Mouse (Mus musculus) 3T3-L1 (cell line): ENCODE measurements around the gene Csnk2a1.
"Not testable (repeated sequence)": the region's sequence is repeated elsewhere in the genome, so short reads cannot be mapped to it uniquely, and the experiment has no call there.

Source experiments
- DNase-seq: peaks from one replicate; pipeline ENCODE4 v3.0.0-alpha.2; 2015; ENCODE audit warnings: low read depth, low spot score

The Csnk2a1 gene

DNA sequence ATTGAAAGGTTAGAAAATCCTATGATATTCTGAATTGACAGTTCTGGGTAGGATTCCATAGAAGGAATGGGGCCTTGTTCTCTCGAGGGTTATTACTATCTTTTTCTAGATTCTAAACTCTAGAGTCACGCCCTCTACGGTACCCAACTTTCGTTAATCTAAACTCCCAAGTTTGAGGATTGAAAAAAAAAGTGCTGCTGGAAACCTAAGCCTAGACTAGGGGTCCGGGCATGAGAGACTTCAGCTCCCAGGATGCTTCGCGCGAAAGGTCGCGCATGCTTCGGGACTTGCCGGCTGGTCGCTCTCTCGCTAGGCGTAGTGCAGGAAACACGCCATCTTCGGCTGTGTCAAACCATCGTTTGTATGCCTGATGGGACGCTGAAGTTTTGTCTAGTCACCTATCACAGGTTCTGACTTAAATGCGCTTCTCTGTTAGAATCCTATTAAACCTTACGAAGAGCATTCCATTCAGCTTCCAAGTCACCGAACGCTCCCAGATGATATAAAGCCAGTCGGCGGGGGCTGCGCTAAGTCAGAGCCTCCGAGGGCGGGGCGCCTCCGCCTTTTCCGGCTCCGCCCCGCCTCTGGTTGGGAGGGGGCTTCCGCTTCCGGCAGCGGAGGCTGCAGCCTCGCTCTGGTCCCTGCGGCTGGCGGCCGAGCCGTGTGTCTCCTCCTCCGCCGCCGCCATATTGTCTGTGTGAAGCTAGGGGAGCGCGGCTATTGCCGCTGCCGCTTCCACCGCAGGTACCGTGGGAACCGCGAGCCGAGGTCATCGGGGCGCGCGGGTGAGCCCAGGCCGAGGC, at the start of gene Csnk2a1:
Csnk2a1 (plus strand) TSS at position 592 of the 803 bp plus-strand sequence.
- peak; percentile 94 for DNase-seq

DNA sequence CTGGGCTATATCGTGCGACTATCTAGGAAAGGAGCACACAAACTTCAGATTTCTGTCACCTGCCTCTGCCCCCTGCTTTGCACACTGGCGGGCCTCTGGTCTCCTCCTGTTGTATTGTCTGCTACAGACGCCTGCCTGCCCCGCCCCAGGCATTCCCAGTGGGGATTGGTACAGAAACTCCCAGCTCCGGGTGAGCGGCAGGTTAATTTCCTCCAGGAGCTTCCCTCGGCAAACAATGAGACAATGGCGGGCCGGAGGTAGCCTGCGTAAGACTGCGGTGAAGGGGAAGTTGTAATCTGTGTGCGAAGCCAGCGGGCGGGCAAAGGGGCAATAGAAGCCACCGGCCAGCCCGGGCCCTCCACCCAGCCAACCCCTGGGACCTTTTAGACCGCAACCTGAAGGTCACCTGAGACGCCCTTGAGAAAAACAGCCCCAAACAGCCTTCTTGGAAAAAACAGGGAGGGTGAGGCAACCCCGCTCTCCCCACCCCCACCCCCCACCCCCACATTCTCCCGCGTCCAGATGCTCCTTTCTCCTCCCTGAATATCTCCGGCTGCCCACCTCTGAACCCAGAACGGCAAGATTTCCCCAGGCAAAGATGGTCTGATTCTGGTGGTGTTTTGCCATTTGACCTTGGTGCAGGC, 49.4 kb upstream of the Csnk2a1 start:
- DNase-seq: no peak

GRCm38 (mm10) chr2:152177806-152178170, 48.9 kb upstream of the Csnk2a1 start:
- DNase-seq: no peak

DNA sequence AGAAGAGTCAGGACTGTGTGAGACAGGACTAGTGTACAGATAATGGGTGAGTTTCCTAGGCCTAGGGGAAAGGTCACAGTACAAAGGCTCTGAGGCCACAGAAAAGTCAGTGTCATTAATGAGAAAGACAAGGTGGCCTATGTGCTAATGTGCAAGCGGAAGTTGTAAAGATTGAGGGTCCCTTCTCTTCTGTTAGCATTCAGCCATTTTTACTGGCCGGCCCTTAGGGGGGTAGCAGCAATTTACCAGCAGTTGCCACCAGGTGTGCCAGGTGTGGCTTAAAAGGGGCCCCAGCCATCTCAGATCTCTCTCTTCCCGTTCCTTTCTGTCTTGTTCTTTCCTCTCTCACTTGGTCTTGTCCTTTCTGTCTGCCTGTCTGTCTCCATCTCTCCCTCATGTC, 48.3 kb upstream of the Csnk2a1 start:
- DNase-seq: no peak

- DNase-seq: no peak
Measured at GRCm38 (mm10) chr2:152179301-152179700, 47.3 kb upstream of the Csnk2a1 start.

DNA sequence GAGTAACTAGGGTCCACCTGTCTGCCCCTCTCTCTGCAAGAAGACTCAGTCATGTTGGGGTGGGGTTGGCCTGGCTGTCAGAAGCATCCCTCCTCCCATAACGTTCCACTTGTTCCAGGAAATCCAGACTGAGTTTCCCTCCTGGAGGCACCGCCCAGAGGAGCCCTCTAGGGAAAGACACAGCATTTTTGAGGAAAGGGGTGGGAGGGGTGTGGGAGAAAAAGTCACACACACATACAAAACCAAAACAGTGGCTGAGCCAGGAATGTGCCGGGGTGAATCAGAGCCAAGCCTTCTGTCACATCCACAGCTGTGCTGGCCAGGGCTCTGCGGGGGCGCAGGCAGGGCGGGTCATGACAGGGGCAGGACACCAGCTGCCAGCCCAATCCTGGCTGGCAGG, 46.3 kb upstream of the Csnk2a1 start:
- peak; percentile 80 for DNase-seq

DNA sequence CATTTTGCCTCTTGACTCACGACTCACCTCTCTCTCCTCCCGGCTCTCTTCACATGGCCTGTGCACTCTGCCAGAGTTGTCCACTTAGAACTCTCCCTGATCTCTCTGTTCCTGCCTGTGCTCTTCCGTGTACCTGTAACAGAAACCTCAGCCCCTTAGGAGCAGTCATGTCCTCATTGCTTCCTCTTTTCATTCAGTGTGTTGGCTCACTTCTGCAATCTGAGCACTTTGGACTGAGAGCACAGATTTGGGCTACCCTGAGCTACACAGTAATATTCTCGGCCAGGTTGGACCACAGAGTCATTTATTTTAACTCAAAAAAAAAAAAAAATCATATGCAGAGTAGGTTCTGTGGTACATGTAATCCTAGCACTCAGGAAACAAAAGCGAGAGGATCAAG, 39.5 kb upstream of the Csnk2a1 start:
- no peak for DNase-seq

DNA sequence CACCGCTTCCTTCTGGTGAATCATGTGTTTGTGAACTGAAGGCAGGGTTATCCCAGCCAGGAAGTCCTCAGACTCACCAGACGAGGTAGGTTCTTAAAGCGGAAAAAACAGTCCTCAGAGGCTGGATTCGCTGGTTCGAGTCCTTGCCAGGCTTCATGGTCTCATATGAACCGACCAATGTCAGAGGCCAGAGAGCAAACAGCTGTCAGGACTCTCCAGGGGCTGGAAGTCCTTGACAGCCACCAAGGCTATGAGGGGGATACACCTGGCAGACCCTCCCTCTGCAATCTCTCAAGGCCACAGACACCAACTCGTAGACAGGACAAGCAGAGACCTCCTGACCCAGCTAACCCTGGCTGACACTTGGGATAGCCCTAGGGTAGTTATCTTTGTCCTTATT, 37.4 kb upstream of the Csnk2a1 start:
- no peak for DNase-seq

DNA sequence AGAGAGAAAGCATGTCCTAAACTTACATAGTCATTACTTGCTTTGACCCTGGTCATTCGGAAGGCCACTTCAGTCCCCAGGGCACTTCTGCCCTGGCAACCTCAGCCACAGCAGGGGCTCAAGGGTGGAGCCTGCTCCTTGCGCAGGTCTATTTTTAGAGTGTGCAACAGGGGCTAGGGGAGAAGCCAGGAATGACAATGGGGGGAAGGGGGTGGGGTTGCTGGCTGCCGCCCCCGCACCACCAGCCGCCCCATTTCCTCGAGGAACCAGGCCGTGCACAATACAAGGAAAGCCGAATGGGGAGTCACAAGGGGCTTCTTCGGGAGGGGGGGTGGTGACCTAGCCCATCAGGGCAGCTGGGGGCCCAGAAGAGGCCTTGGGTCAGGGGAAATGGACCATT, 37.0 kb upstream of the Csnk2a1 start:
- DNase-seq: no peak

DNA sequence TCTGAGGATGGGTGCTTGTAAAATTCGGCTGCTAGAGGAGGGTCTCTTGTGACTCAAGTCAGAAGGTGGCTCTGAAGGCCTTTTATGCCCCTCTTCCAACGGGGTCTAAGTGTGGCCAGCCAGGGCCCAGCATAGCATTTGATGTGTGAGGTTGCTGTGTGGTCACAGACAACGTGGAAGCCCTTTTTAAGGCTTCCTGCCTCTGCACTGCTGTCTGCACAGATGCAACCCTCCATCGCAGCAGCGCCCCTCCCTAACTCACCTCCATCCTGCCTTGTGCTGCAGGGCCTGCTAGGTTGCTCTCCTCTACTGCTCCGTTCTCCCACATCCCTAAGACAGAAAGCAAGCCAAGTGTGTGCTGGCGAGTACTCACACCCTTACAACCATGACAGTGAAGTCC, 36.5 kb upstream of the Csnk2a1 start:
- no peak for DNase-seq

DNA sequence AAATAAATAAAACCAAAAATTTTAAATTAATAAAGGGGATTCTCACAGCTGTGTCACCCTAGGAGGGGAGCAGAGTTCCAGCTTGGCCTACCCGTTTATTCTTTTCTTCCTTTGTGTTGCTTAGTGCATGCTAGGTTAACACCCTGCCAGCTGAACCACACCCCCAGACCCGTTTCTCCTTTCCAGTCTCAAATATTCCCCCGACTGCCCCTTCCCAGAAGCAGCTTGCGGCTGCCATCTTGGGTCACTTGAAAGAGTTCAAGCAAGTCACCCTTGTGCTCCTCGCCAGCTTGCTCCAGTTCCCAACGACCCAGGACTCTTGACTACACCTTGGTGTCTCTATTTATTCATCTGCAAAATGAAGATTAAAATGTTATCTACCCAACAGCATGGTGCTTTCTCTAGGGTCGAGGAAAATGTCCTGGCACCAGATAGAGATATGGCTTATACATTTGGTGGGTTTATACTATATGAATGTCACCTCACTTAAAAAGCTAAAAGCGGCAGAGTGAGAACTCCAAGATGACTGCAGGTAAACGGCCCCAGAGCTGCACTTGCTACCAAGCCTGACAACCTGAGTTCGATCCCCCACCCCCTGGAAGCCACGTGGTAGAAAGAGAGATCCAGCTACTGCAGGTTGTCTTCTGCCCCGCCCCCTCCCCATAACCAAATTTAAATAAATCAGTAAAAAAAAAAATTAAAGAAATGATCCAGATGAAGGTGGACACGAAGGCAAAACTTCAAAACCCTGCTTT, 33.9 kb upstream of the Csnk2a1 start:
- DNase-seq: no peak

DNA sequence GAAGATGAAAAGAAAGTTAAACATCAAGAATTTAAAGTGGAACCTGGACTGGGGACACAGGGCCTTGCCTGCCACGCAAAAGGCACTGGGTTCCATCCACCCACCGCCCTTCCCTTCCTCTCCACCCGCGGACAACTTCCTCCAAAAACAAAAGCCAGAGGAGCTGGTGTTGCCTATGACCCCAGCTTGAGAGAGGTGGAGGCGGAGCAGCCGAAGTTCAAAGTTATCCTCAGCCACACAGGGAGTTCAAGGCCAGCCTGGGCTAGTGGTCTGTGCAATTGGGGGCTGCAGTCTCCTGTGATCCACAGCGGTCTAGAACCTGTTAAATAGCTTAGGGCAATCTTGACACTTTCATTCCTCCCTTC, 33.3 kb upstream of the Csnk2a1 start:
- DNase-seq: no peak

DNA sequence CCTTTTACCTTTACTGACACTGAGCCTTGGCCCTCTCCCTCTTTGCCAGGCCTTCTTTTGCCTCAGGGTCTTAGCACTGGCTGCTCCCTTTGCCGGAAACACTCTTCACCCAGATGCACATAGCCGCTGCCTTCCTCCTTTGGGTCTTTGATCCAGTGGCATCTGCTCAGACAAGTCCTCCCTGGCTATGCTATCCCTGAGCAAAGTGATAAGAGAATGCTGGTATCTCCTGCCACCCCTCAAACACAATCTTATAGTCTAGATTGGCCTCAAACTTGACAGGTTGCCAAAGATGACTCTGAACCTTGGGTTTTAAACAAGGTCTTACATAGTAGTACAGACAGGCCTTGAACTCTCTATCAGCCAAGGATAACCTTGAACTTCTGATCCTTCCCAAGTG, 32.1 kb upstream of the Csnk2a1 start:
- no peak for DNase-seq

GRCm38 (mm10) chr2:152196896-152197295, 29.7 kb upstream of the Csnk2a1 start:
- DNase-seq: no peak

GRCm38 (mm10) chr2:152197301-152197712, 29.3 kb upstream of the Csnk2a1 start:
- peak; percentile 90 for DNase-seq

DNA sequence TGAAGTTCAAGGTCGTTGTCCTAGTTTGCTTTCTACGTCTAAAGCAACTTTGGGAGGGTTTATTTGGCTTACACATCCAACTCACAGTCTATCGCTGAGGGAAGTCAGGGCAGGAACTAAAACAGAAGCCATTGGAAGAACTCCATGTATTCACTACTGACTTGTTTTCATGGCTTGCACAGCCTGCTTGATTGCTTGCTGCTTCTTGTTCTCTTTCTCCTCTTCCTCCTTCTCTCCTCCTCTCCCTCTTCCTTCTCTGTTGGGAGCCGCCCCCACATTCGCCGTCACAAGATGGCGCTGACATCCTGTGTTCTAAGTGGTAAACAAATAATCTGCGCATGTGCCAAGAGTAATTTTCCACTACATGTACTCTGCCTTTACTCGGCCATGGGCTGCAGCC, 20.5 kb upstream of the Csnk2a1 start:
- DNase-seq: not testable (repeated sequence)

- no peak for DNase-seq
Measured at GRCm38 (mm10) chr2:152211871-152212270, 14.8 kb upstream of the Csnk2a1 start.

DNA sequence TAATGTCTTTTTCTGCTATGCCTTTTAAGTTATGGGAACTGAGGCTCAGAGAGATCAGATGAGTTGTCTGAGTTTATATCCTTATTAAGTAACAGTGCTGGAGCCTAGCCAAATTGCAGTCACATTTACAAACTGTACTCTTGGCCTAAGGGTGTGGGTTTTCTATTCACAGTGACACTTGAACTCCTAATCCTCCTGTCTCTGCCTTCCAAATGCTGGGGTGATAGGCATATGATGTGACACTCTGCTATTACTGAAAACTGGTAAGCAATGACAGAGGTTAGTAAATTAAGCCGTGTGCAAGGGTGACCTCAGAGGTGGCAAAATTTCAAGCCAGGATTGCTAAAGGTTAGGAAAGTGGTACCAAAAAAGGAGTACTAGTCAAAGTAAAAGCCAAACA, 9.7 kb upstream of the Csnk2a1 start:
- no peak for DNase-seq

DNA sequence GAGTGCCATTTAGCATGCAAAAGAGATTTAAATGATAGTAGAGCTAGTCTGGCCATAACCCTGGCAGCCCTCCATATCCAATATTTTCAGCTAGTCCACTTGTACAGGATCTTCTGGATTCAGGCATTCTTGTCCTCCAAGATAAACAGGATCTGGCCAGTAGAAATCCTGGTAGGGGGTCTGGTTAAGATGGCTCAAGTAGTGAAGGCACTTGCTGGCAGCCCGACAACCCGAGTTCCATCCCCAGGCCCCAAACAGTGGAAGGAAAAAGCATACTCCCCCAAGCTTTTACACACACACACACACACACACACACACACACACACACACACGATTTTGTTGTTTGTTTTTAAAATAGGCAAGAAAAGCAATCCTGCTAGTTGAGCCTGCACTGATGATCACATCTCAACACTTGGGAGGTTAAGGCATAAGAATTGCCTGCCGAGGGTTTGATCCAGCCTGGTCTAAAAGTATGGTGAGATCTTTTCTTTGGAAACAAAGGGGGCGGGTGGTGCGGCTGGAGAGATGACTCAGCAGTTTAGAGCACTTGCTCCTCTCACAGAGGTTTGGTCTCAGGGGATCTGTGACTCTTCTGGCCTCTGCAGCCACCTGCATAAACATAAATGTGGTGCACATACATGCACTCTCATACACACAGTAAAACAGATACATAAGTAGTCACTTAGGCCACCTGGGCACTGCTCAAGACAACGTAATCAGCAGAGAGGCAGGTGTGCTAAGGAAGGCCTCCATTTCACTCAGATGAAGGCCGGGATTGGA, 2.9 kb upstream of the Csnk2a1 start:
- peak; percentile 41 for DNase-seq

DNA sequence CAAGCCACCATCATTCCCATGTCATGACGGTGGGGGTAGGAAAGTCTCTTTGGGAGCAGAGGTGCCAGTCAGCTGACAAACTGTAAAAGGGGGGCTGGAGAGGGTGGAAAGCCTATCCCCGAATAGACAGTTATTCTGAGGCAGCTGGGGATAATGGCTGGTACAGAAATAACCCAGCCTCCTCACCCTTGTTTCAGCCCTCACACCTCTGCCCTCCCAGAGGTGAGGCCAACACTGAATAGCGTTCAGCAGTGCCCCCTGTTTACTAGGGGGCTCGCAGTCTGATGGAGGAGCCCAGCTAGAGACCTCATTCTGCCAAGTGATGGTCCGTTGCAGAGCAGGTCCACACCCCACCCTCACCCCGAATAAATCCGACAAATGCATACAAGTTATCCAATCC, 1.1 kb upstream of the Csnk2a1 start:
- no peak for DNase-seq

- DNase-seq: peak; percentile 63
Measured at GRCm38 (mm10) chr2:152227051-152227481, 427 bp downstream of the Csnk2a1 start.

DNA sequence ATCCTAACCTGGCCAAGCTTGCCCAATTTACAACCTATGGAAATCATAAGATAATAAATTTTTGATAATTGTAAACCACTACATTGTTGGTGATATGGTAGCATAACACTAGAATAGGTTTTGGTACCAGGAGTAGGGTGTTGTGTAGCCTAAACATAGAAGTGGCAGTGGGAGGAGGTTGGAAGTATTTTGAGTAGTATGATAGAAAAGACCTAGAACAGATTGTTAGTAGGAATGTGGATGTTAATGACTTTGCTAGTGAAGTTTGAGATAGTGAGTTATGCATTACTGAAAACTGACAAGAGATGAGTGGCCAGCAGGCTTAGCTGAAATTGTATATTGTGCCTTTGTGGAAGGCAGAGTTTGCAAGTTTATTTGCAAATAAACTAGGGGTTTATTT, 3.4 kb downstream of the Csnk2a1 start:
- DNase-seq: no peak
